Mouse (Mus musculus) G1E (cell line): ENCODE data around the gene Togaram2.

Source experiments
- CTCF ChIP-seq: IDR thresholded peaks from 2 replicates; pipeline ENCODE4 v1.5.1; 2012; ENCODE audit warnings: low read depth, low read length, inconsistent platforms, mixed read lengths
- GATA1 ChIP-seq: IDR thresholded peaks from 2 replicates; pipeline ENCODE4 v1.6.1; 2012; ENCODE audit warnings: borderline replicate concordance, low read length, inconsistent platforms, mixed read lengths
- GATA2 ChIP-seq: IDR thresholded peaks from 2 replicates; pipeline ENCODE4 v1.6.1; 2012; ENCODE audit warnings: low read depth, low read length, inconsistent platforms, borderline replicate concordance
- TAL1 ChIP-seq: conservative IDR thresholded peaks from 2 replicates; pipeline ENCODE4 v1.6.1; 2012; ENCODE audit warnings: low read depth, low read length, inconsistent platforms, mixed read lengths

GRCm38 (mm10) chr17:71778696-71779095, 105.6 kb downstream of the Togaram2 start:
- no peak for TF ChIP-seq GATA1
- no peak for TF ChIP-seq CTCF
- TF ChIP-seq TAL1: no peak
- no peak for TF ChIP-seq GATA2
